Mouse (Mus musculus) T-helper 1 cell (primary cell): ENCODE data around the gene Bptf.
"Not testable (repeated sequence)": the region's sequence is repeated elsewhere in the genome, so short reads cannot be mapped to it uniquely, and the experiment has no call there.

ENCODE experiments used
- in situ Hi-C: fragments of 300-600 bp; cut with MboI, MseI; formaldehyde crosslinking; loops from one replicate; pipeline ENCODE4 v1.15.1; 2025; ENCODE audit warnings: high pct_unique_total_duplicates

Bptf gene

GRCm38 (mm10) chr11:107131749-107132421 is at the start of gene Bptf:
TSS of gene Bptf (minus strand) at chr11:107132127.
- in situ Hi-C loops = no loop called here

GRCm38 (mm10) chr11:107161215-107161614 is 29.3 kb upstream of the Bptf start:
- in situ Hi-C loops = no loop called here

GRCm38 (mm10) chr11:107159034-107159433 is 27.1 kb upstream of the Bptf start:
- in situ Hi-C loops = no loop called here

- in situ Hi-C loops = no loop called here
Observed at GRCm38 (mm10) chr11:107156977-107157642, 25.2 kb upstream of the Bptf start.

GRCm38 (mm10) chr11:107155292-107155691 is 23.4 kb upstream of the Bptf start:
- in situ Hi-C loops = no loop called here

GRCm38 (mm10) chr11:107154431-107154830 is 22.5 kb upstream of the Bptf start:
- in situ Hi-C loops = no loop called here

- in situ Hi-C loops = no loop called here
Observed at GRCm38 (mm10) chr11:107153645-107154044, 21.7 kb upstream of the Bptf start.

GRCm38 (mm10) chr11:107151809-107152208 is 19.9 kb upstream of the Bptf start:
- in situ Hi-C loops = no loop called here

- in situ Hi-C loops = not testable (repeated sequence)
Observed at GRCm38 (mm10) chr11:107143956-107144355, 12.0 kb upstream of the Bptf start.

GRCm38 (mm10) chr11:107142382-107142781 is 10.5 kb upstream of the Bptf start:
- in situ Hi-C loops = no loop called here

GRCm38 (mm10) chr11:107140756-107141155 is 8.8 kb upstream of the Bptf start:
- in situ Hi-C loops = no loop called here

GRCm38 (mm10) chr11:107138633-107139032 is 6.7 kb upstream of the Bptf start:
- in situ Hi-C loops = no loop called here

GRCm38 (mm10) chr11:107137593-107137992 is 5.7 kb upstream of the Bptf start:
- in situ Hi-C loops = no loop called here

- in situ Hi-C loops = not testable (repeated sequence)
Observed at GRCm38 (mm10) chr11:107136458-107136857, 4.5 kb upstream of the Bptf start.

- in situ Hi-C loops = no loop called here
Observed at GRCm38 (mm10) chr11:107135741-107136140, 3.8 kb upstream of the Bptf start.

- in situ Hi-C loops = no loop called here
Observed at GRCm38 (mm10) chr11:107132426-107132825, 499 bp upstream of the Bptf start.

- in situ Hi-C loops = no loop called here
Observed at GRCm38 (mm10) chr11:107130879-107131748, 813 bp downstream of the Bptf start.

GRCm38 (mm10) chr11:107130221-107130788 is 1.6 kb downstream of the Bptf start:
- in situ Hi-C loops = no loop called here

- in situ Hi-C loops = no loop called here
Observed at GRCm38 (mm10) chr11:107129641-107130040, 2.3 kb downstream of the Bptf start.

- in situ Hi-C loops = not testable (repeated sequence)
Observed at GRCm38 (mm10) chr11:107126716-107127115, 5.2 kb downstream of the Bptf start.

GRCm38 (mm10) chr11:107125011-107125410 is 6.9 kb downstream of the Bptf start:
- in situ Hi-C loops = no loop called here

- in situ Hi-C loops = no loop called here
Observed at GRCm38 (mm10) chr11:107124327-107124731, 7.6 kb downstream of the Bptf start.
